Mouse (Mus musculus): Measurements from ENCODE around the gene Crybg2. TPM values are rescaled to one million over a fixed set of nuclear protein-coding genes. Genes with fewer than 3 reads are reported as not detected.

The Crybg2 gene
- polyA plus RNA-seq, 1 experiment from 2014 or later: 0.89 TPM

Other genes with a start within 250 kb of the Crybg2 start
- 22.2 and 25.2 TPM in 2 replicates for gene Rps6ka1, start 173.0 kb upstream of the Crybg2 start, polyA plus RNA-seq (2014; fragmentation: Nextera tagmentation; extraction: Ambion mirVana)
- 4,130 and 4,246 TPM in 2 replicates for gene Hmgn2, start 92.2 kb upstream of the Crybg2 start, polyA plus RNA-seq (2014; fragmentation: Nextera tagmentation; extraction: Ambion mirVana)
- 38.9 and 42.4 TPM in 2 replicates for gene Dhdds, start 59.9 kb upstream of the Crybg2 start, polyA plus RNA-seq (2014; fragmentation: Nextera tagmentation; extraction: Ambion mirVana)
- gene Lin28a, start 42.0 kb upstream of the Crybg2 start, polyA plus RNA-seq (2014; fragmentation: Nextera tagmentation; extraction: Ambion mirVana): 4.7 and 5.6 TPM in 2 replicates
- gene Zfp683, start 7.0 kb upstream of the Crybg2 start, polyA plus RNA-seq (2014; fragmentation: Nextera tagmentation; extraction: Ambion mirVana): not detected in 2 replicates
- gene Cd52, start 34.3 kb downstream of the Crybg2 start, polyA plus RNA-seq (2014; fragmentation: Nextera tagmentation; extraction: Ambion mirVana): 4.3 and 4.7 TPM in 2 replicates
- 3.0 and 4.7 TPM in 2 replicates for gene Ubxn11, start 41.8 kb downstream of the Crybg2 start, polyA plus RNA-seq (2014; fragmentation: Nextera tagmentation; extraction: Ambion mirVana)
- gene Sh3bgrl3, start 68.0 kb downstream of the Crybg2 start, polyA plus RNA-seq (2014; fragmentation: Nextera tagmentation; extraction: Ambion mirVana): 308 and 312 TPM in 2 replicates
- 26.6 and 27.1 TPM in 2 replicates for gene Cep85, start 126.3 kb downstream of the Crybg2 start, polyA plus RNA-seq (2014; fragmentation: Nextera tagmentation; extraction: Ambion mirVana)
- gene Gm7534, start 142.2 kb downstream of the Crybg2 start, polyA plus RNA-seq (2014; fragmentation: Nextera tagmentation; extraction: Ambion mirVana): not detected in 2 replicates
- gene Catsper4, start 166.6 kb downstream of the Crybg2 start, polyA plus RNA-seq (2014; fragmentation: Nextera tagmentation; extraction: Ambion mirVana): not detected in 2 replicates
- gene Cnksr1, start 177.6 kb downstream of the Crybg2 start, polyA plus RNA-seq (2014; fragmentation: Nextera tagmentation; extraction: Ambion mirVana): 0.05 TPM in 1 of 2 replicates, not detected in the other
- 0.37 TPM in 1 of 2 replicates, not detected in the other for gene E130218I03Rik, start 182.8 kb downstream of the Crybg2 start, polyA plus RNA-seq (2014; fragmentation: Nextera tagmentation; extraction: Ambion mirVana)
- 16.8 and 17.0 TPM in 2 replicates for gene Zfp593, start 184.8 kb downstream of the Crybg2 start, polyA plus RNA-seq (2014; fragmentation: Nextera tagmentation; extraction: Ambion mirVana)
- 0.22 TPM in 1 of 2 replicates, not detected in the other for gene Gm30191, start 186.1 kb downstream of the Crybg2 start, polyA plus RNA-seq (2014; fragmentation: Nextera tagmentation; extraction: Ambion mirVana)
- gene Grrp1, start 193.3 kb downstream of the Crybg2 start, polyA plus RNA-seq (2014; fragmentation: Nextera tagmentation; extraction: Ambion mirVana): 4.2 and 5.1 TPM in 2 replicates
- gene Pdik1l, start 227.1 kb downstream of the Crybg2 start, polyA plus RNA-seq (2014; fragmentation: Nextera tagmentation; extraction: Ambion mirVana): 24.5 and 28.8 TPM in 2 replicates